Mouse (Mus musculus) bone marrow, adult 2 months (tissue): ENCODE results near the gene Stx4a. TPM values are rescaled to one million over a fixed set of nuclear protein-coding genes. Genes with fewer than 3 reads are reported as not detected.

Source experiments
- H3K27ac ChIP-seq: fragments of 200-500 bp; 2 replicates; pipeline ENCODE4 v1.5.1; 2012; ENCODE audit warnings: low read depth, mild to moderate bottlenecking, control low read depth, inconsistent platforms, low read length; ENCODE audit not compliant: control insufficient read depth, poor library complexity, insufficient read depth
- H3K4me1 ChIP-seq: fragments of 200-500 bp; 2 replicates; pipeline ENCODE4 v1.6.1; 2011; ENCODE audit warnings: low read length; ENCODE audit not compliant: control insufficient read depth, insufficient read depth
- H3K4me3 ChIP-seq: fragments of 200-500 bp; replicated peaks from 2 replicates; pipeline ENCODE3; 2011; ENCODE audit warnings: mild to moderate bottlenecking, low read depth, low read length, control low read depth; ENCODE audit not compliant: control insufficient read depth
- CTCF ChIP-seq: fragments of 200-500 bp; IDR thresholded peaks from 2 replicates; pipeline ENCODE4 v1.5.1; 2011; ENCODE audit warnings: low read length, control low read depth; ENCODE audit not compliant: control insufficient read depth, insufficient read depth
- POLR2A ChIP-seq: fragments of 200-500 bp; IDR thresholded peaks from 2 replicates; pipeline ENCODE4 v1.6.1; 2011; ENCODE audit warnings: low read depth, mild to moderate bottlenecking, control low read depth, low read length, borderline replicate concordance; ENCODE audit not compliant: control insufficient read depth
- WGBS: fragments of 180-500 bp; shearing (Covaris S2); methylation state at CpG from one replicate; pipeline ENCODE4 v1.1.7; 2018; 5-methylcytosine and 5-hydroxymethylcytosine counted together
- polyA plus RNA-seq: library from polyadenylated mRNA; stranded (reverse); fragments of >200 nt; gene quantifications from 2 replicates; pipeline ENCODE4 v1.2.4, GENCODE M21; 2011; ENCODE audit warnings: low replicate concordance; ENCODE audit not compliant: missing spikeins, insufficient read depth, insufficient read length

The Stx4a gene
- polyA plus RNA-seq, 1 experiment: 342 TPM

- Histone ChIP-seq H3K27ac (no peak overlapping the region), H3K4me1 (no peaks in the 10 kb centered on the region), H3K4me3 (no peak overlapping the region)
- 91% methylated on average over 23 of the region's 23 CpGs for WGBS
- TF ChIP-seq CTCF (no peak), POLR2A (no peak)
These were observed 26.8 kb upstream of the Stx4a start for GRCm38 (mm10) chr7:127797076-127797845.

- H3K4me1 ChIP-seq: no peaks in the 10 kb centered on the region
- TF ChIP-seq POLR2A (no peak), CTCF (no peak)
- no peak overlapping the region for H3K4me3 ChIP-seq
- no peak overlapping the region for H3K27ac ChIP-seq
- WGBS: 82% methylated on average over 4 of the region's 4 CpGs
These were observed 25.5 kb upstream of the Stx4a start for GRCm38 (mm10) chr7:127798591-127798990.

DNA sequence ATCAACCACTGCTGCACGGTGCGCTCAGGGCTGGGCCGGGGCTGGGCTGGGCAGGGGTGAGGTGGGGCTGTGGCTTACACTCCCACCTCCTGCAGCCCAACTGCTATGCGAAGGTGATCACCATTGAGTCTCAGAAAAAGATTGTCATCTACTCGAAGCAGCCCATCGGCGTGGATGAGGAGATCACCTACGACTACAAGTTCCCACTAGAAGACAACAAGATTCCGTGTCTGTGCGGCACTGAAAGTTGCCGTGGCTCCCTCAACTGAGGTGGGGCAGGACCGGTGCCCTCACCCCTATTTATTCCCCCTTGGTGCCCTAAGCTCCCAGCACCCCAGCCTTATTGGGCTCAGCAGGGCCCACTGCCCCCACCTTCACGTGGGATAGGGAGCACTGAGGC lies 24.9 kb upstream of the Stx4a start:
- H3K4me1 ChIP-seq: peaks cover under 1% of the 10 kb centered on the region; the same call in 1 of the 2 replicates
- H3K4me3 ChIP-seq: no peak overlapping the region
- TF ChIP-seq POLR2A (no peak), CTCF (no peak)
- no peak overlapping the region for H3K27ac ChIP-seq
- 88% methylated on average over 13 of the region's 13 CpGs for WGBS

GRCm38 (mm10) chr7:127799738-127800137 lies 24.4 kb upstream of the Stx4a start:
- no peak for TF ChIP-seq CTCF
- no peak for TF ChIP-seq POLR2A
- H3K4me3 ChIP-seq: no peak overlapping the region
- no peak overlapping the region for H3K27ac ChIP-seq
- H3K4me1 ChIP-seq: peaks cover 2% of the 10 kb centered on the region; the same call in 1 of the 2 replicates
- WGBS: 39% methylated on average over 1 of the region's 1 CpGs

DNA sequence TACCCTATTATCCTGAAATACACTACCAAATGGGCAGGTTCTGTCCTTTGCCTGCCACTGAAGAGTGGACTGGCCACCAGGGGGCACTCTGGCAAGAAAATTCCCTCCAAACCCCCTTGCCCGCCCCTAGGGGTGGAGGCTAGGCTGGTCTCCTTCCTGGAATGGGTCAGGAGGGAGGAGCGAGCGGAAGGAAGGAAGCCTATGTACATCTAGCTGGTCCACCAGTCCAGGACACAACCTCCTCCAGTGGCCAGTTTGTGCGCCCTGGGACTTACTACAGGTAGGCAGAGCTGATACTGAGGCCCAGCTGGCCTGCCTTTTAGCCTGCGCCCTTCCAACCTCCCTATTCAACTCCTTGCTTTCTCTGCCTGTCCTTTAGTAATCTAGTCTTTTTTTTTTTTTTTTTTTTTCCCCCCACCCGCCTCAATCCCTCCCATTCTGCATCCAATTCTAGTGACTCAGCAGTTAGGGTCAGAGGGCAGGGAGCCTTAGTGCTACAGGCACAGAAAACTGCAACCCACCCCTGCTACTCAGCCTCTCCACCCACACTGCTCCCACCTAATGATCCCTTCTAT lies 23.6 kb upstream of the Stx4a start, which contains the start of gene Hsd3b7:
TSS of gene Hsd3b7 (plus strand) at position 170 of the 575 bp plus-strand sequence.
- peak within 1 kb of the TSS; percentile 51 for H3K4me3 ChIP-seq
- H3K27ac ChIP-seq: no peak within 1 kb of the TSS
- peak; percentile 74 for TF ChIP-seq CTCF
- TF ChIP-seq POLR2A: 0 out of 2 replicates have a peak, but pooled peaks have one; percentile 18
- WGBS: 22% methylated on average over 6 of the region's 6 CpGs
- peaks cover 2% of the 10 kb centered on the region; the same call in 1 of the 2 replicates for H3K4me1 ChIP-seq

DNA sequence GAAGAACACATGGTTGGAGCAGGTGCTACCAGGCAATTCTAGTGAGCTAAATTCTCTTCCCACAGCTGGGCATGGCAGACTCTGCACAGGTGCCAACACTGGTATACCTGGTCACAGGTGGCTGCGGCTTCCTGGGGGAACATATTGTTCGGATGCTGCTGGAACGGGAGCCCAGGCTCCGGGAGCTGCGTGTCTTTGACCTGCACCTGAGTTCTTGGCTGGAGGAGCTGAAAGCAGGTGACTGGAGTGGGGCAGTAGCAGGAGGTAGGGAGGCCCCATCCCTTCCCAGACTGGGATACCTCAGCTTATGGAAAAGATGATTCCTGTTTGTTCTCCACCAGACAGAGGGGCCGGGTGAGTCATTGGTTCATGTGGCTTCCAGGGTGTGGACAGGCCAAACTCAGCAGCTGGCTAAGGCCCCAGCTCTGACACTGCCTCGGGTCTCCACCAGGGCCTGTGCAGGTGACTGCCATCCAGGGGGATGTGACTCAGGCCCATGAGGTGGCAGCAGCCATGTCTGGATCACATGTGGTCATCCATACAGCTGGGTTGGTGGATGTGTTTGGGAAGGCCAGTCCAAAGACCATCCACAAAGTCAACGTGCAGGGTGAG lies 23.0 kb upstream of the Stx4a start:
- TF ChIP-seq POLR2A (no peak), CTCF (no peak)
- Histone ChIP-seq H3K27ac (no peak overlapping the region), H3K4me3 (peak overlapping the region; percentile 8), H3K4me1 (peaks cover 2% of the 10 kb centered on the region; the same call in 1 of the 2 replicates)
- 65% methylated on average over 8 of the region's 8 CpGs for WGBS

GRCm38 (mm10) chr7:127802313-127802712 lies 21.8 kb upstream of the Stx4a start:
- TF ChIP-seq POLR2A: no peak
- no peak for TF ChIP-seq CTCF
- 92% methylated on average over 17 of the region's 17 CpGs for WGBS
- Histone ChIP-seq H3K27ac (no peak overlapping the region), H3K4me1 (peaks cover 4% of the 10 kb centered on the region), H3K4me3 (no peak overlapping the region)

DNA sequence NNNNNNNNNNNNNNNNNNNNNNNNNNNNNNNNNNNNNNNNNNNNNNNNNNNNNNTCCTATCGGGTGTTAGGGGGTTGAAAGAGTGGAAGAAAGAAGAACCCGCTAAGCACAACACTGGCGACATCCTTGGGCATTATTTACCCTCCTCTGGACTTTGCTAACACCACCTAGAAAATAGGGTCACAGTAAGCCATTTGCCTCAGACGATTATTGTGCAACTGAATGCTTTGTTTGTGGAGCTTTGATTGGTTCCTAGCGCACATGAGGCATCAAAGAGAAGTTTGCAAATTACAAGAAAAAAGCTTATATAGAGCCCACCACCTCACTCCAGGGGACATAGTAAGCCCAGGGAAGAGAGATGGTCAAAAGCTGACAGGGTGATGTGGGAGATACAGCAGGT lies 15.3 kb upstream of the Stx4a start:
- 34% methylated on average over 5 of the region's 5 CpGs for WGBS
- H3K4me3 ChIP-seq: no peak overlapping the region
- H3K27ac ChIP-seq: no peak overlapping the region
- TF ChIP-seq POLR2A (no peak), CTCF (no peak)
- peaks cover 4% of the 10 kb centered on the region for H3K4me1 ChIP-seq
